In the genomic region with DNA sequence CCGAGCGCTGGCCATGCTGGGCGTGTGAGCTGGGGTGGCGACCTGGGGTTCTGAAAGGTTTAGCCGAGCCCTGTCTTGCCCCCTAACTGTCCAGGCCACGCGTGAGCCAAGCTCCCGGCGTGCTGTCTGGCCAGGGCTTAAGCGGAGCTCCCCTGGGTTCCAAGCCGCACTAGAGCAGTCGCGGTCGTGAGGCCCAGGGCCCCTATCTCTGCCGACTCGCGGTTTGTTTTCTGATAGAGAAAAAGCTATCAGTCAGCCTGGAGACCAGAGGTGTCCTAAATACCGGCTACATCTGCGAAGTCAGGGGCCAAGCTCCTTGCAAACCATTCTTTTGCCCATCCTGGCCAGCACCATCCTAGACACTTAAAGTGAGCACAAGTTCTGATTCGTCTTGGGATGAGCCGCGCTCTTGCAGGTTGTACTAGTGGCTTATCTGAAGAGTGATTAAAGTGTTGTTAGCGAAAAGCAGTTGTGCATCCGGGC, we compare ENCODE assay signal across 8 mouse cellular contexts. TPM values are rescaled to one million over a fixed set of nuclear protein-coding genes. Genes with fewer than 3 reads are reported as not detected.
DNase-seq lines count a peak whose midpoint lies in the region; ATAC-seq and TF ChIP-seq lines count a peak whose summit lies in the region.

No protein-coding gene starts in this region.

- H3K36me3 ChIP-seq in kidney, embryonic 16.5 days (ENCODE audit: insufficient read depth, low read length), result no peaks in the 10 kb centered on the region
- H3K36me3 ChIP-seq in kidney, adult 2 months (ENCODE audit: control insufficient read depth, insufficient read depth, low read length), result no peaks in the 10 kb centered on the region
- H3K36me3 ChIP-seq in forebrain, embryonic 12.5 days (replicated peaks), result no peaks in the 10 kb centered on the region
- no peaks in the 10 kb centered on the region for H3K36me3 ChIP-seq in limb, embryonic 12.5 days
- H3K36me3 ChIP-seq in neural tube, embryonic 15.5 days, result no peaks in the 10 kb centered on the region

- H3K4me1 ChIP-seq in kidney, embryonic 16.5 days (ENCODE audit: insufficient read depth, low read length), result peaks cover 44% of the 10 kb centered on the region
- H3K4me1 ChIP-seq in kidney, adult 2 months (ENCODE audit: control insufficient read depth, insufficient read depth, low read length), result no peaks in the 10 kb centered on the region
- peaks cover 59% of the 10 kb centered on the region for H3K4me1 ChIP-seq in forebrain, embryonic 12.5 days
- H3K4me1 ChIP-seq in limb, embryonic 12.5 days (replicated peaks), result peaks cover 62% of the 10 kb centered on the region
- H3K4me1 ChIP-seq in neural tube, embryonic 15.5 days, result peaks cover 63% of the 10 kb centered on the region

- TF ChIP-seq POLR2A in kidney, adult 2 months (IDR thresholded peaks at IDR 0.05; ENCODE audit: low read depth, low read length), result no peak

- intact Hi-C loops in left cerebral cortex, postnatal 14 days (cut with DNase I), result no loop called here

- no peak for DNase-seq in kidney, adult 2 months
- no peak for DNase-seq in spleen, postnatal 14 days (ENCODE audit: low spot score in 2 of 2)
- no peak for DNase-seq in layer of hippocampus, adult 11-12 months (ENCODE audit: low spot score)
- DNase-seq in left cerebral cortex, postnatal 14 days (ENCODE audit: low spot score in 2 of 2), result no peak

- H3K4me3 ChIP-seq in kidney, embryonic 16.5 days (ENCODE audit: low read length), result peak overlapping the region; percentile 20; the same call in 1 of the 2 replicates
- no peak overlapping the region for H3K4me3 ChIP-seq in kidney, adult 2 months (ENCODE audit: insufficient read depth, low read depth, low read length)
- peak overlapping the region; percentile 27 for H3K4me3 ChIP-seq in forebrain, embryonic 12.5 days (replicated peaks)
- H3K4me3 ChIP-seq in limb, embryonic 12.5 days (replicated peaks), result peak overlapping the region; percentile 26
- peak overlapping the region; percentile 69 for H3K4me3 ChIP-seq in neural tube, embryonic 15.5 days (replicated peaks)

- H3K27me3 ChIP-seq in kidney, embryonic 16.5 days (ENCODE audit: insufficient read depth, low read length), result peaks cover 78% of the 10 kb centered on the region
- peaks cover 5% of the 10 kb centered on the region for H3K27me3 ChIP-seq in kidney, adult 2 months (replicated peaks; ENCODE audit: control insufficient read depth, insufficient read depth, low read length)
- peaks cover 66% of the 10 kb centered on the region for H3K27me3 ChIP-seq in forebrain, embryonic 12.5 days
- H3K27me3 ChIP-seq in limb, embryonic 12.5 days, result peaks cover 97% of the 10 kb centered on the region
- peaks cover 33% of the 10 kb centered on the region for H3K27me3 ChIP-seq in neural tube, embryonic 15.5 days (replicated peaks)

- peak overlapping the region; percentile 34 for H3K4me2 ChIP-seq in kidney, embryonic 16.5 days (replicated peaks; ENCODE audit: low read depth, low read length)
- peak overlapping the region; percentile 90 for H3K4me2 ChIP-seq in forebrain, embryonic 12.5 days
- H3K4me2 ChIP-seq in limb, embryonic 12.5 days, result peak overlapping the region; percentile 50
- H3K4me2 ChIP-seq in neural tube, embryonic 15.5 days, result peak overlapping the region; percentile 96

- under 1% methylated on average over 24 of the region's 24 CpGs for WGBS in kidney, embryonic 16.5 days
- 13% methylated on average over 24 of the region's 24 CpGs for WGBS in kidney, adult 2 months
- WGBS in forebrain, embryonic 12.5 days, result 1% methylated on average over 24 of the region's 24 CpGs
- under 1% methylated on average over 24 of the region's 24 CpGs for WGBS in limb, embryonic 12.5 days
- WGBS in neural tube, embryonic 15.5 days, result 2% methylated on average over 24 of the region's 24 CpGs

- no peaks in the 10 kb centered on the region for H3K9me3 ChIP-seq in kidney, embryonic 16.5 days (ENCODE audit: low read length)
- H3K9me3 ChIP-seq in forebrain, embryonic 12.5 days, result no peaks in the 10 kb centered on the region
- no peaks in the 10 kb centered on the region for H3K9me3 ChIP-seq in limb, embryonic 12.5 days
- no peaks in the 10 kb centered on the region for H3K9me3 ChIP-seq in neural tube, embryonic 15.5 days (replicated peaks)

- no peak for TF ChIP-seq CTCF in kidney, adult 2 months (conservative IDR thresholded peaks at IDR 0.05; ENCODE audit: insufficient read depth, insufficient read length, low read depth, low read length)

- no peak for ATAC-seq in kidney, embryonic 16.5 days (ENCODE audit: low FRiP score, low TSS enrichment)
- no peak for ATAC-seq in forebrain, embryonic 12.5 days (ENCODE audit: low FRiP score)
- no peak for ATAC-seq in limb, embryonic 12.5 days (ENCODE audit: insufficient number of reproducible peaks, insufficient read depth, low FRiP score, low TSS enrichment, low read depth)
- ATAC-seq in neural tube, embryonic 15.5 days (ENCODE audit: low FRiP score), result no peak

- H3K9ac ChIP-seq in kidney, embryonic 16.5 days (replicated peaks; ENCODE audit: low read length), result no peak overlapping the region
- H3K9ac ChIP-seq in forebrain, embryonic 12.5 days, result peak overlapping the region; percentile 25; the same call in 1 of the 2 replicates
- 0 out of 2 replicates have a peak overlapping the region, but pooled peaks have one; percentile 27 for H3K9ac ChIP-seq in limb, embryonic 12.5 days (replicated peaks)
- H3K9ac ChIP-seq in neural tube, embryonic 15.5 days (replicated peaks), result no peak overlapping the region

- H3K27ac ChIP-seq in kidney, embryonic 16.5 days (ENCODE audit: low read length), result no peak overlapping the region
- H3K27ac ChIP-seq in kidney, adult 2 months (ENCODE audit: insufficient read depth, low read depth, low read length), result no peak overlapping the region
- no peak overlapping the region for H3K27ac ChIP-seq in forebrain, embryonic 12.5 days
- no peak overlapping the region for H3K27ac ChIP-seq in limb, embryonic 12.5 days
- 0 out of 2 replicates have a peak overlapping the region, but pooled peaks have one; percentile 13 for H3K27ac ChIP-seq in neural tube, embryonic 15.5 days (replicated peaks)

RNA-seq across cellular contexts. Expression of a gene that starts 2.5 kb away (rescaled TPM):
- 0.89 and 1.3 TPM in 2 replicates for polyA plus RNA-seq in kidney, embryonic 16.5 days (2015; fragmentation: Nextera tagmentation; extraction: Ambion mirVana)
- 2.7 and 3.7 TPM in 2 replicates for polyA plus RNA-seq in kidney, adult 2 months (2012; rRNA removed)
- 13.4 and 16.3 TPM in 2 replicates for polyA plus RNA-seq in forebrain, embryonic 12.5 days (2016; fragmentation: Nextera tagmentation; extraction: Ambion mirVana)
- 2.7 and 4.7 TPM in 2 replicates for polyA plus RNA-seq in limb, embryonic 12.5 days (2016; fragmentation: Nextera tagmentation; extraction: Ambion mirVana)
- 9.1 and 9.7 TPM in 2 replicates for polyA plus RNA-seq in neural tube, embryonic 15.5 days (2015; fragmentation: Nextera tagmentation; extraction: Ambion mirVana)
- 10 to 100 TPM in 1 of 2 experiments, 1 to 10 TPM in 1; 8.0 to 12.4 TPM for total RNA-seq in left cerebral cortex, postnatal 14 days (2021)

Comparison
In these comparisons a context has a peak if more than half of its experiments do, and no peak if none do; other contexts are left out.
1. H3K4me2 ChIP-seq: peak in every context shown above with its lines; median percentile 96 in neural tube, embryonic 15.5 days; 90 in forebrain, embryonic 12.5 days; 50 in limb, embryonic 12.5 days; 34 in kidney, embryonic 16.5 days.
2. H3K9ac ChIP-seq: peak in forebrain, embryonic 12.5 days (single experiment) and limb, embryonic 12.5 days (single experiment); none in kidney, embryonic 16.5 days (single experiment) and neural tube, embryonic 15.5 days (single experiment).